Mouse (Mus musculus) urinary bladder, adult 2 months (tissue): ENCODE measurements around the gene Tex264. TPM values are rescaled to one million over a fixed set of nuclear protein-coding genes. Genes with fewer than 3 reads are reported as not detected.
"Not testable (repeated sequence)": the region's sequence is repeated elsewhere in the genome, so short reads cannot be mapped to it uniquely, and the experiment has no call there.

Source experiments
- DNase-seq: peaks from one replicate; pipeline ENCODE4 v3.0.0; 2022; ENCODE audit warnings: low spot score
- polyA plus RNA-seq: library from polyadenylated mRNA; depleted of rRNA; stranded (reverse); fragments of >200 nt; gene quantifications from 2 replicates; pipeline ENCODE4 v1.2.3, GENCODE M21; 2012

The Tex264 gene
- polyA plus RNA-seq, 1 experiment = 70.3 TPM

GRCm38 (mm10) chr9:106664433-106664832 is 21.3 kb downstream of the Tex264 start:
- no peak for DNase-seq

GRCm38 (mm10) chr9:106663200-106663599 is 22.5 kb downstream of the Tex264 start:
- no peak for DNase-seq

DNA sequence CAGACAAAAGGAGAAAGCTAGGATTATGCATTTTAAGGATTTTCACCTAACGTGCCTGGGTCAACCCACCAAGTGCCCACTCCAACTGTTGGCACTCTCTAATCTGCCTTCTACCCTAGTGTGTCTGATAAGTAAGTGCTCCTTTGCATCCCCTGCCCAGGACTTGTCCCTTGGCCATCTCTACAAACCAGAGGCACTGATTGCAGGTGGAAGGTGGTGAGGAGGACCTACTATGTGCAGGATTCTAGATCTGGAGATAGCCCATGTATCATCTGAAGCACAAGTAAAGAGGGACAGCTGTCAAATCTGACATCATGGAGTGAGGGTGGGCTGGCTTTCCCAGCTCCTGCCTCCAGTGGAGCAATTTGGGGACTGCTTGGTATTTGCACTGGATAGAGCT is 25.8 kb downstream of the Tex264 start:
- DNase-seq = no peak

DNA sequence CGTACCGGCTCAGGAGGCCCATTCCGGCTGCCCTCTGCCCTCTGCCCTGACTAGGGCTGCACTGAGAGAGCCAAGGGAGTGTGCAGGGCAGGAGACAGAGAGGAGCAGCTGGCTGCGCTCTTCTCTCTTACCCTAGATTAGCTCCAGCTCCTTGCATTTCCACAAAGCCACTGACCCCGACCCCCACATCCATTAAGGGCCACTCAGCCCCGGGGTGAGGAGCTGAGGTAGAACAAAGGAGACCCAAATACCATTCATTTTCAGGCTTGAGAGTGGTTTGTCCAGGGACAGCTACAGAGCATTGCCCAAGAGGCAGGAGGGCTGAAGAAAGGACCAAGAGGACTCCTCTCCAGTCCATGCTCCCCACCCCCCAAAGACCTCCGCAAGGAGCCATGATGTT is 26.3 kb downstream of the Tex264 start:
- no peak for DNase-seq

DNA sequence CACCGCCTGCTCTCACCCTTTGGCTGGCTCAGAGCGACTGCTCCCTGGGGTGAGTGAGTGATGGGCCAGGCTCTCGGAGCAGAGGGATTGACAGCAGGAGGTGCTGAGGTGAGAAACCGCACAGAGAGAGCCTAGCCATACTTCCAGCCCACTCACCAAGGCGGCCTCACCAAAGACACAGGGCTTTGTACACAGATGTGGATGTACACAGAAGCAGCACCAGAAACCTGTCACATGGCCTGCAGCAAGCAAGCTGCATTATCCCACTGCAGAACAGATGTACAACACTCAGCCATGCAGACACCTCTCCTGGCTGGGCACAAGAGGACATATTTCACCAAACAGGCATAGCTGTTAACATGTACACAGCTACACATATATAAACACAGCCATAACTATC is 28.1 kb downstream of the Tex264 start:
- no peak for DNase-seq

- no peak for DNase-seq
Measured at GRCm38 (mm10) chr9:106656820-106657219, 28.9 kb downstream of the Tex264 start.

- DNase-seq = peak; percentile 48
Measured at GRCm38 (mm10) chr9:106655884-106656720, 29.6 kb downstream of the Tex264 start, which contains the start of gene Grm2. Grm2 (minus strand) TSS chr9:106656082.

DNA sequence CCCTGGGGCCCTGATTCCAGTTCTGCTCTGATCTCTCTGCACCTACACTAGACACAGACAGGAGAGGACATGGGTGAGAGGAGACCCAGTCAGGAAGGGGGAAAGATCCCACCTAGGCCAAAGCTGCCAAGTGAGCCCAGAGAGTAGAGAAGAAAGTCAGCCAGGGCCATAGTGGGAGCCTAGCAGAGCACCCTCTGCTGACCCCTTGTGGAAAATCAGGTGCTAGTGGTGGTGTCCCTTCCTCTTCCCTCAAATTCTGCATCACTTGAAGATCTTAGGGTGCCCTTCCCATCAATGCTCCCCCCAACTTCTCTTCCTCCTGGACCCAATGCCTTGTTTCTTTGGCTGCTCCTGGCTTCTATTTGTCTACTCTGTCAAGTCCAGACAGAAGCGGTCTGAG is 33.0 kb downstream of the Tex264 start:
- DNase-seq = no peak

DNA sequence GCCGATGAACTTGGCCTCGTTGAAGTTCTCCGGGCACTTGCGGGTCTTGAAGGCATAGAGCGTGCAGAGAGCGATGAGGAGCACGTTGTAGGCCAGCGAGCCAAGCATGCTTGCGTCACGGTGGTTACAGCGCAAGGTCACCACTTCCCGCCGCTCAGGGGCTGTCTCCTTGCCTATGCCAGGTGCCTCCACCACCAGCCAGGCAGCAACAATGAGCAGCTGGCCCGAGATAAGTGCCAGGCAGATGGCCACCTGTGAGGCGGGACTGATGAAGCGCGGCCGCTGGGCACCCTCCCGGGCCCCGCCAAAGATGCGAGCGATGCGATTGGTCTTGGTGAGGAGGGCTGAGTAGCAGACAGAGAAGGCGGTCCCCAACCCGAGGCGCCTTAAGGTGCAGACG is 38.5 kb downstream of the Tex264 start:
- no peak for DNase-seq

DNA sequence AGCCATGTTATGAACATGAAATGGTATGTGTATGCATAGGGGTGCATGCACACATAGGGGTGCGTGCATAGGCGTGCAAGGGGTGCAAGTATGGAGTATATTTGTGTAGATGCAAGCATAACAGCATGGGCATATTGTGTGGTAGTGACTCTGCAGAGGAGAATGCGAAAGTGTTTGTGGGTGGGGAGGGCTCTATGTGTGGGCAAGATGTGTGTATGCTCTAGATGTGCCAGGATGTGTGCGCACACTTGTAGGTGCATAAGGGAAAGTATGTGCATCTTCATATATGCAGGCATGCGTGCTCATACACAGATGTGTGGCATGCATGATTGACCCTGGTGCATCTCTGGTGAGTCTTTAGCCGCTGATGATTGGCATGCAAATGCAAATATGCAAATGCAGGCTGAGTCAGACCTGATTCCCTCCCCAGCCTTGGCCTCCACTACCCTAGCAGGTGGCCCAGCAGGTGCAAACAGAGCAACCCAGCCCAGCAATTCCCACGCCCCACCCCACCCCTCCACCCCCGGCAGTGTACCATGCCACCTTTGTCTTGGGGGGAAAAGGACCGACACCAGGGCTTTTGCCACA is 39.9 kb downstream of the Tex264 start:
- DNase-seq = no peak

DNA sequence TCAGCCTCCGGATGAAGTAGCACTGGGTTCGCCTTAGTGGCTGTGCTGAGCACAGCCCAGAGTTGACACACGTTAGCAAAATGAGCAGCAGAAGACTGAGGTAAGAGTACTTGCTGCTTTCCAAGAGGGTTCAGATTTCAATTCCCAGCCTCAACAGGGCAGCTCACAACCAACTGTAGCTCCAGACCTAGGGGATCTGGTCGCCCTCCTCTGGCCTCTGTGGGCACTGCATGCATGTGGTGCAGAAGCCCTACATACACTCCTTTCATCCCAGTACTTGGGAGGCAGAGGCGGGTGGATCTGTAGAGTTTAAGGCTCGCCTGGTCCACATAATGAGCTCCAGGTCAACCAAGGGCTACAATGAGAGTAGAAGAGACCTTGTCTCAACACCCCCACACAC is 41.9 kb downstream of the Tex264 start:
- no peak for DNase-seq

GRCm38 (mm10) chr9:106643128-106643527 is 42.6 kb downstream of the Tex264 start:
- DNase-seq = no peak

- no peak for DNase-seq
Measured at GRCm38 (mm10) chr9:106641346-106641745, 44.4 kb downstream of the Tex264 start.

DNA sequence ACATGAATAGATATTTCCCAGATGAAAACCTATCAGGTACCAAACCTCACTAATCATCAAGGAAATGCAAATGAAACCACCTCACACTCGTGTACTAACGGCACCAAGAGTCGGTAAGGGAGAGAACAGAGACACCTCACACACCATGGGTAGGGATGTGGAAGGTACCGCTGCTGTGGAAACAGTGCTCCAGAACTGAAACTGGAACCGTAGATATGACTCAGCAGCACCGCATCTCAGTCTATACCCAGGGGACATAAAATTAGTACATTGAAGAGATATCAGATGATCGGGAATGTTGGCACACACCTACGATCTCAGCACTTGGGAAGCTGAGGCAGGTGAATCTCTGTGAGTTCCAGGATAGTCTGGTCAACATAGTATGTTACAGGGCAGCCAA is 47.6 kb downstream of the Tex264 start:
- DNase-seq = no peak

DNA sequence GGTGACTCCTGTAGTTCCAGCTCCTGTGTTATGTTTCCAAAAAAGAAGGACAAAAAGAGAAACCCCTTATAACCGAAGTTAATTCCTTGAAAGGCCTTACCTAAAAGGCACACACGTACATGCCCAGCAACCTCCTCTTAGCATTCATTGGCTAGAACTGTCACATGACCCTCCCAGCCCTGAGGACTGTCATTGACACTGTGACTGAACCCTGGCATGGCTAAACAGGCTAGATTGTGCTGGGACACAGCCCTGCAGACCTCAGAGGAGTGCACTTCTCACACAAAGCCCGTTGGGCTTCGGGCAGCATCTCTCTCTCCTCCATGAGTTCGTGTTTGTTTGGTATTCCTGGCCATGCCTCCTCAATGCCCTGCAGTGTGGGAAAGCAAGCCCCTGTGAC is 53.5 kb downstream of the Tex264 start:
- no peak for DNase-seq

DNA sequence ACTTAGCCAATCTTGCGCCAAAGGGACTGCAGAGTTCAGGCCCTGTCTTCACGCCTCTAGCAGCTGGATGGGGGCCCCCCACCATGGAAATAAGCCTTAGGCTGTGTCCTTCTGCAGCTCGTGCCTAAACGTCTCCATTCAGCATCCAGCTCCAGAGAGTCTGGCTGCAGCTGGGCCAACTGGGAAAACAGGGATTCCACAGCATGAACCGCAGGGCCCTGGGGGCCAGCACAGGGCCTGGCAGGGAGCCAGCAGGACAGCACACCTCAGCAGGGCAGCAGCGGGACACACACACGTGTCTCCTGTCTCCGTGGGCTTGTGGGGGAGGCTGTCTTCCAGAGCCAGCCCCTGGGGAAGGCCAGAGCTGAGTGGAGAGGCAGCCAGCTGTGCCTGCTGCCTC is 57.9 kb downstream of the Tex264 start:
- not testable (repeated sequence) for DNase-seq

GRCm38 (mm10) chr9:106626282-106626681 is 59.4 kb downstream of the Tex264 start, which contains the start of gene Iqcf6:
Iqcf6 (plus strand) TSS chr9:106626582.
- DNase-seq = no peak

DNA sequence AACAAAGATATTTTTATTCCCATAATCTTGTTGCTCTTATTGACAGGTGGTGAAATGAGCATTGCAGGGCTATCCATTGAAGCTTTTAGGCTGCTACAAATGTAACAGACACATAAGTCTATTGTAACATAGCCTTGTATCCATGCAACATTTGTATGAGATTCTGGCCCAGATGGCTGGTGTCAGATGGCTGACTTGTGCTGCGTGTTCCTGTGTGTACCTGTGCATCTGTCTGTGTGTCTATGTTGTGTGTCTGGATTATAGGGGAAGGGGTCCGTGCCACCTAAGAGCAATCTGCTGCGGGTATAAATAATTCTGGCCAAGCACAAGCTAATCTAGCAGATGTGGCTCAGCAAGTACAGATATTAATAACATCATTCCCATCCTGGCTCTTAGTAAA is 68.2 kb downstream of the Tex264 start:
- DNase-seq = no peak

DNA sequence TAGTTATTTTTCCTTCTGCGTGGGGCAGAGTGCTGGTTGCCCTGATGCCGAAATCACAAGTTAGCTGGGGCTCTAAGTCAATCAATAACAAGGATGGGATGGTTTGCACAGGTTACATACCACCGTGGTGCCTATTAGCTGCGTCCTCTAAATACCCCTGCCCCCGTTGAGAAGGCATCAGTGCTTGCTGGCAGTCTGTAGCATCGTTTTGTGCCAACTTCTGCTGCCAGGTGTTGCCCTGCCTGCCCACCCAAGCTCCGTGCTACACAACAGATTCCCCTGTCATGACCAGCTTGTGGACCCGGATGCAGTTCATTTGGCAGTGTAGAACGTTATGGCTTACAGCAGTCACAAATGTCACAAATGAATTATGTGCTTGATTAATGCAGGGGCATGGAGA is 69.4 kb downstream of the Tex264 start:
- DNase-seq = no peak

GRCm38 (mm10) chr9:106614616-106615015 is 71.1 kb downstream of the Tex264 start:
- no peak for DNase-seq

DNA sequence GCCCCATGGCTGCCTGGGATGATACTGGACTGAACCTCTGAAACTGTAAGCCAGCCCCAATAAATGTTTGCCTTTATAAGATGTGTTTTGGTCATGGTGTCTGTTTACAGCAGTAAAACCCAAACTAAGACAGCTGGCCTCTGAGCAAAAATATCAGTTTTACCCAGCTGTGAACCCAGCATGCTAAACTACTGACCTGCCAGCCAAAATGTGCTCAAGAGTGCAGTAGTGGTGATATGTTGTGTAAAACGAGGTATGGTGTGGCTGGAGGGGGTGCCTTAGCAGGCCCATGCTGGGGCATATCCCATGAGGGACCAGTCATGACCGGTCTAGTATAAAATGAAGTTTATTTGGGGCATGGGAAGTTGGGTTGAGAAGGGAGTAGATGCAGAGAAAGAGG is 71.8 kb downstream of the Tex264 start:
- DNase-seq = no peak

DNA sequence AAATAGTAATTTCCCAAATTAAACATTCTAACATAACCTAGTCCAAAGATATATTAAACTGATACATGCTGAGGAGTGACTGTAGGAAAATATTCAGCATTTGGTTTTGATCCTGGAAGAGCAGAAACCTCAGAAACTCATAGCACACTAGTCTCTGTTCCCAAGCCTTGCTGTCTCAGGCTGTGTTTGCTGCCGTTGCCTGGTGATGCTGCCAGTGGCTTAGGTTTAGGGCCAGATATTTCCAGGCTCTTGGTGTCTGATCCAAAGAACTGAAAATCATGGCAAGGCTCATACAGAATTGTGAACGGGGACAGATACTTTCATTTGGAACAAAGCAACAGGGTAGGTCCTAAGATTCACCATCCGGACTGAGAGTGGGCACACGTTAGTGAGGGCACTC is 75.0 kb downstream of the Tex264 start:
- DNase-seq = no peak
